Mouse (Mus musculus): ENCODE results near the gene Ap1g2. TPM values are rescaled to one million over a fixed set of nuclear protein-coding genes. Genes with fewer than 3 reads are reported as not detected.

Ap1g2 gene
- total RNA-seq, 2 experiments from 2014 or later, result 4.6 to 5.4 TPM

- intact Hi-C loops (cut with DNase I), result loop anchor here (10.0 kb wide), 1 partner anchor 420 kb away; no protein-coding TSS in a partner anchor
- DNase-seq, result peak; percentile 57 to 68
Measured at GRCm38 (mm10) chr14:55114759-55115701, 8.6 kb upstream of the Ap1g2 start.

- DNase-seq, result no peak
Measured at GRCm38 (mm10) chr14:55113975-55114645, 7.7 kb upstream of the Ap1g2 start.

GRCm38 (mm10) chr14:55113351-55113974 is 7.1 kb upstream of the Ap1g2 start:
- DNase-seq, result no peak
- intact Hi-C loops (cut with DNase I), result loop anchor here (10.0 kb wide), 1 partner anchor 421 kb away; no protein-coding TSS in a partner anchor

More at GRCm38 (mm10) chr14:55113975-55114645, 7.7 kb upstream of the Ap1g2 start:
- intact Hi-C loops (cut with DNase I), result loop anchor here (10.0 kb wide), 1 partner anchor 421 kb away; no protein-coding TSS in a partner anchor

- no peak for DNase-seq
- intact Hi-C loops (cut with DNase I), result loop anchor here (10.0 kb wide), 1 partner anchor 423 kb away; no protein-coding TSS in a partner anchor
Measured at GRCm38 (mm10) chr14:55111720-55112119, 5.3 kb upstream of the Ap1g2 start.

- DNase-seq, result no peak
- intact Hi-C loops (cut with DNase I), result loop anchor here (10.0 kb wide), 1 partner anchor 425 kb away; no protein-coding TSS in a partner anchor
Measured at GRCm38 (mm10) chr14:55110076-55110475, 3.7 kb upstream of the Ap1g2 start.

GRCm38 (mm10) chr14:55109048-55109873 is 2.9 kb upstream of the Ap1g2 start:
- intact Hi-C loops (cut with DNase I), result no loop called here
- DNase-seq, result no peak

GRCm38 (mm10) chr14:55108202-55108870 is 1.9 kb upstream of the Ap1g2 start:
- DNase-seq, result no peak
- intact Hi-C loops (cut with DNase I), result no loop called here

GRCm38 (mm10) chr14:55106990-55107389 is 597 bp upstream of the Ap1g2 start:
- no peak for DNase-seq
- intact Hi-C loops (cut with DNase I), result no loop called here

- intact Hi-C loops (cut with DNase I), result no loop called here
- no peak for DNase-seq
Measured at GRCm38 (mm10) chr14:55105386-55105785, 1.0 kb downstream of the Ap1g2 start.

GRCm38 (mm10) chr14:55104365-55104764 is 2.0 kb downstream of the Ap1g2 start:
- DNase-seq, result no peak
- intact Hi-C loops (cut with DNase I), result loop anchor here (5.0 kb wide), 1 partner anchor 202 kb away; no protein-coding TSS in a partner anchor

GRCm38 (mm10) chr14:55102253-55102785 is 4.1 kb downstream of the Ap1g2 start:
- no peak for DNase-seq
- intact Hi-C loops (cut with DNase I), result loop anchor here (5.0 kb wide), 1 partner anchor 200 kb away; no protein-coding TSS in a partner anchor

- DNase-seq, result peak; percentile 46 to 71
- intact Hi-C loops (cut with DNase I), result loop anchor here (5.0 kb wide), 1 partner anchor 199 kb away; no protein-coding TSS in a partner anchor
Measured at GRCm38 (mm10) chr14:55101592-55101991, 4.8 kb downstream of the Ap1g2 start.

- peak; percentile 51 to 60 for DNase-seq
- intact Hi-C loops (cut with DNase I), result loop anchor here (5.0 to 10.0 kb wide), 2 partner anchors 233 to 256 kb away; no protein-coding TSS in a partner anchor
Measured at GRCm38 (mm10) chr14:55098067-55098466, 8.3 kb downstream of the Ap1g2 start.

GRCm38 (mm10) chr14:55097646-55098045 is 8.7 kb downstream of the Ap1g2 start:
- intact Hi-C loops (cut with DNase I), result loop anchor here (5.0 to 10.0 kb wide), 2 partner anchors 233 to 255 kb away; no protein-coding TSS in a partner anchor

GRCm38 (mm10) chr14:55096573-55097087 is 9.8 kb downstream of the Ap1g2 start:
- no peak for DNase-seq
- intact Hi-C loops (cut with DNase I), result loop anchor here (5.0 to 10.0 kb wide), 2 partner anchors 232 to 254 kb away; no protein-coding TSS in a partner anchor

More at GRCm38 (mm10) chr14:55097646-55098045, 8.7 kb downstream of the Ap1g2 start:
- DNase-seq, result no peak

GRCm38 (mm10) chr14:55095671-55096070 is 10.7 kb downstream of the Ap1g2 start:
- intact Hi-C loops (cut with DNase I), result loop anchor here (5.0 to 10.0 kb wide), 2 partner anchors 231 to 253 kb away; no protein-coding TSS in a partner anchor
- no peak for DNase-seq

GRCm38 (mm10) chr14:55095263-55095662 is 11.1 kb downstream of the Ap1g2 start:
- intact Hi-C loops (cut with DNase I), result loop anchor here (5.0 to 10.0 kb wide), 2 partner anchors 230 to 253 kb away; no protein-coding TSS in a partner anchor
- no peak for DNase-seq

Data from heart, postnatal 14 days (tissue).